Mouse (Mus musculus) heart, adult 8-10 months (tissue): ENCODE data around the gene Npepl1. TPM values are rescaled to one million over a fixed set of nuclear protein-coding genes. Genes with fewer than 3 reads are reported as not detected.
A peak's percentile ranks its signal among the peaks of the same experiment; 100 is the strongest.

Experiments
- DNase-seq: peaks from one replicate; pipeline ENCODE4 v3.0.0; 2022; ENCODE audit warnings: low spot score
- total RNA-seq, 4 experiments: library from RNA; stranded (reverse); gene quantifications; 2 replicates each; pipeline ENCODE4 v1.2.4; 2022

The Npepl1 gene
- total RNA-seq, 4 experiments from 2014 or later = 75.9 to 81.5 (median 77.7) TPM

GRCm38 (mm10) chr2:174110783-174111549 lies 817 bp downstream of the Npepl1 start:
- DNase-seq = peak; percentile 21

DNA sequence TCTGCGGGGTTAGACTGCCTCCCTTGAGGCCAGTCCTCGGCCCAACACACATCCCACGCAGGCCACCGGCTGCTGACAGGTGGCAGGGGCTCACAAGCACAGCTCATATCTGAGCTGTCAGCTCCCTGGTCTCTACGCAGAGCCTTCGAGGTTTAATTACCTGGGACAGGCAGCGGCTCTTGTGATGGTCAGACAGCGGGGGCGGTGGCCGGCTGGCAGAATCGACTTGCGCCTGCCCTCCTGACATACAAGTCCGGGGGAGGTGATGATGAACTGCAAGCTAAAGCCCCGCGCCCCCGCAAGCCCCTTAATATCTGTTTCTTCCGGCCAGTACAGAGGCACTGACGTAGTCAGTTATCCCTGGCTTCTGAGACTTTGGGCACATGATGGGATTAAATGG lies 2.8 kb downstream of the Npepl1 start:
- DNase-seq = no peak

DNA sequence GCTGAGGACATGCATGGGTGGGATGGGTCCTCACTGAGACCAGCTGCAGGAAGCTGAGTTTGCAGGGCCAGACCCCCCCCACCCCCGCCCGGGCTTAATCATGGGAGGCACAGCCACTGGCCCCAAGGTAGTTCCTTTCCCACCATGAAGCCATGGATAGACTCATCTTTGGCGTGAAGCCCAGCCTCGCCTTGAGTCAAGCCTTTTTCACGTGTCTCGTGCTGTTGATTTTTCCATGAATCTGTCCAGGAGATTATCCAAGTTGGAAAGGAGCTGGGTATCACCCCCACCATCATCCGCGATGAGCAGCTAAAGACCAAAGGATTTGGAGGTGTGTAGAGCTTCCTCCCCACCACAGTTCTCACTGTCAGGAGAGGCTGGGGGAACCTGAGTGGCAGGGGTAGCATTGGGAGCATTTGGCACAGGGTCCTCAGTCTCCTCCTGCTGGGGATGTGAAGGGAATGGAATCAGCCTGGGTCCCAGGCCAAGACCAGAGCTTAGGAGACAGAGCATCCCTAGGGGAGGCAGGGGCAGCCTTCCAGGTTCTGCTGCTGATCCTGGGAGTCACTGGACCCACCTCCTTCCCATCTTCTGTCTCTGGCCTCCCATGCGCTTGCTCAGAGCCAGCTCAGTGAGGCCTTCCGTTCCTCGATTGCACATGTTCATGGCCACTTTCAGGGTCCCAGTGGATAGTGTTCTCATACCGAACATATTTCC lies 4.2 kb downstream of the Npepl1 start:
- DNase-seq = peak; percentile 32

GRCm38 (mm10) chr2:174116929-174117328 lies 6.8 kb downstream of the Npepl1 start:
- no peak for DNase-seq

GRCm38 (mm10) chr2:174118141-174118540 lies 8.0 kb downstream of the Npepl1 start:
- no peak for DNase-seq

DNA sequence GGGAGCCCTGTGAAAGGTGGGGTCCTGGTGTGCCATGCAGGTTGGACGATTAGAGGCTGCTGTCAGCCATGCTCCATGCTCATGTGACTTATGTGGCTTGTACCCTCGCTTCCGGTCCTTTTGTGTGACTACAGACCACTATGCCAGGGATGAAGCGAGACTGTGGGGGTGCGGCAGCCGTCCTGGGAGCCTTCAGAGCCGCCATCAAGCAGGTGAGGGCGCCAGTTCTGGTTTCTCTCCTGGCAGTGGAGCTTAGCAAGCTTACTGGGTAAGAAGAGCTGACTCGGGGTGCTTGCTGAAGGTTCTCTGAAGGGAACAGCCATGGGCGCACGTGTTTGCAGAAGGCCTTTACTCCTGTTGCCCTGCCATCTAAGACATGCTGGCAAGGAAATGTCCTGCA lies 9.1 kb downstream of the Npepl1 start:
- DNase-seq = no peak

GRCm38 (mm10) chr2:174120631-174121030 lies 10.5 kb downstream of the Npepl1 start:
- no peak for DNase-seq

DNA sequence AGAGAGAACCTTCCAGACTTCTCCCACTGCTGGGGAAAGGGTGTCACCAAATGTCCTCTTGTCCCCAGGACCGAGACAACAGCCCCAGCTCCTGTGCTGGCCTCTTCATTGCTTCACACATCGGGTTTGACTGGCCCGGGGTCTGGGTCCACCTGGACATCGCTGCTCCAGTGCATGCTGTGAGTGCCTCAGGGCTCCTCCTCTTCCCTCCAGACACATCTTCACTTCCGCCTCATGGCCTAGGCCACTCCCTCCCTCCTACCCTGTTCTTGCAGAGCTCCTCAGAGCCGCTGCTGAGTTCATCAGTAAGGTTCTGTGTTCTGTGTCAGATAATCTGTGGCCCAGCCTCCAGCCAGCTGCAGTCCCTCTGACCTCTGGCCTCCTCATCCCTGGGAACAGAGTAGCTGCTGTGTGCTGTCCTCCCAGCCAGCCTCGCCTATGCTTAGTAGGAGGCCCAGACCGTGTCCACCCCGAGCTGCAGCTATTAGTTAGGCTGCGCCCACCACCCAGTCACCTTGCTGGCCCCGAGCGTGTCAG lies 11.3 kb downstream of the Npepl1 start:
- DNase-seq = no peak

- DNase-seq = no peak
Measured at GRCm38 (mm10) chr2:174122331-174122730, 12.2 kb downstream of the Npepl1 start.

GRCm38 (mm10) chr2:174123731-174124130 lies 13.6 kb downstream of the Npepl1 start:
- DNase-seq = no peak

- DNase-seq = no peak
Measured at GRCm38 (mm10) chr2:174126522-174127375, 16.6 kb downstream of the Npepl1 start.

GRCm38 (mm10) chr2:174127376-174127713 lies 17.2 kb downstream of the Npepl1 start:
- no peak for DNase-seq

GRCm38 (mm10) chr2:174128926-174129325 lies 18.8 kb downstream of the Npepl1 start:
- DNase-seq = no peak

DNA sequence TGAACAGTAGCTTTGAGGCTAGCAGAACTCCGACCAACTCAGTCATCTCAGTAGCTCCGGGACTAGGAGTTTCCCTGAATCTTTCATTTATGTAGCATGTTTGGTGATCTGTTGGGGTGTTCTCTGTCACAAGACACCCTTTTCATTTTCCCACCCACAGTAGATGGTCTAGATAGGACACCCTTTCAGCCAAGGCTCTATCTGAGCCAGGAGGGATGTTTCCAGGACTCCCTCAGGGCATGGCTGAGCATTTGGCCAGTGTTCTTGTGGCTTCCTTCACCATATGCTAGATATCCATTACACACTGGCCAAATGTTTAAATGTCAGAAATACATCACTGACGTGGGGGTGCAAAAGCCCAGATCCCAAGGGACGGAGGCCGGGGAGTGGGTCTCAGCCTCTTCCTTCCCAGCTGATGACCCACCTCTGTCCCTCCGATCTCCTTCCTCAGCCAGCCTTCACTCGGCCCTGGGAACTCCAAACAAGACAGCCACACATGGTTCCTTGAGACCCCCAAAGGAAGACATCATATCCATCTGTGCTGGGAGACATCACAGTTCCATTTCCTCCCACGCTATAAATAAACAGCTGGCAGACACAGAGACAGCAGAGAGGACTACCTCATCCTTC lies 20.4 kb downstream of the Npepl1 start:
- no peak for DNase-seq

DNA sequence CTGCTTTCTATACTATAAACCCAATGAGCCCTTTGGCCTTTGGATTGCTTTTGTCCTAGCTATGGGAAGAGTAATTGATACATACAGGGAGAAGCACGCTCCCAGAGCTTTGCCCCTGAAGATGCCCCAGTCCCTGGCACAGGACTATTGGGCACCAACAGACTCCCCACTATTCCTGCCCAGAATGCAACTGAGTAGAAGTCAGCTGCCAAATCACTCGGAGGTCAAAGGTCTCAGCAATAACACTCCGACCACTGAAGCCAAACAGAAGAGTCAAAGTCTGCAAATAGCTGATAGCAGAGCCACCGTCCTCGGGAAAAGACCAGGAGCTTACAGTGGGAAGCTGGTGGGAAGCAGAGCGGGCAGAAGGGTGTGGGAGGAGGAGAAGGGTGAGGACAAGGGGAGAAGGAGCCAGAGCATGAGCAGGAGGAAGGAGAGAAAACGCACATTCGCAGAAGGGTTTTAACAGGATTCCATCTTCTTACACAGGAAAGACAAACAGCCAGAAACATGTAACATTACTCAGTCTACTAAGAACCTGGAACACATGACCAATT lies 22.3 kb downstream of the Npepl1 start:
- DNase-seq = no peak

GRCm38 (mm10) chr2:174159035-174159434 lies 48.9 kb downstream of the Npepl1 start:
- DNase-seq = no peak

GRCm38 (mm10) chr2:174160461-174160860 lies 50.3 kb downstream of the Npepl1 start:
- DNase-seq = no peak
